Mouse (Mus musculus) ES-Bruce4 (cell line): ENCODE measurements around the gene Fam186a.

ENCODE experiments used
- CTCF ChIP-seq: IDR thresholded peaks from one replicate; pipeline ENCODE4 v1.8.1; 2011; ENCODE audit warnings: low read depth, low read length
- EP300 ChIP-seq: IDR thresholded peaks from 2 replicates; pipeline ENCODE4 v1.6.1; 2011; ENCODE audit warnings: low read depth, low read length; ENCODE audit not compliant: insufficient read depth

GRCm38 (mm10) chr15:99979715-99980114, 12.9 kb upstream of the Fam186a start:
- TF ChIP-seq EP300 (no peak), CTCF (no peak)
